Mouse (Mus musculus): ENCODE measurements around the gene Mmel1. TPM values are rescaled to one million over a fixed set of nuclear protein-coding genes. Genes with fewer than 3 reads are reported as not detected.

The Mmel1 gene
- total and polyA plus RNA-seq, 3 experiments, result 0.16 TPM; not detected in 2

DNA sequence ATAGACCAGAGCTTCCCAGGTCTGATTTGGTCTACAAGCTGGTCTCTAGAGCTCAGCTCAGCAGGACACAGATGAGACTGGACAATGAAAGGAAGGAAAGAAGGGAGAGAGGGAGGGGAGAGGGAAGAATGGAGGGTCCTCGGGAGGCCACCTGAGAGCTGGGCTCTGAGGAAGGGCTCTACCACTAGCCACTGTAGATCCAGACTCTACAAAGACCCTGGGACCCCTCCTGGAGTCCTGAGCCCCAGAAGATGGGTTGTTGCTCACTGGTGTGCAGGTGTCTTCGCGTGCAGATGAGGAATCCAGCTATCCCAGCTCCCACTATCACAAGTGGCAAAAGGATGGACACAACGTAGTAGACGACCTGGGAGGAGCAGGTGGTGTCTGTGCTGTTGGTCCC lies 53.5 kb downstream of the Mmel1 start:
- H3K9ac ChIP-seq (ENCODE audit: low read depth, low read length), result no peak overlapping the region
- H3K4me3 ChIP-seq, result no peak overlapping the region
- H3K27me3 ChIP-seq (ENCODE audit: control insufficient read depth, insufficient read depth, low read length), result no peaks in the 10 kb centered on the region
- H3K36me3 ChIP-seq (ENCODE audit: control insufficient read depth, insufficient read depth, low read length), result no peaks in the 10 kb centered on the region
- DNase-seq, result no peak
- TF ChIP-seq CTCF (IDR thresholded peaks at IDR 0.05), result no peak
- TF ChIP-seq EP300 (IDR thresholded peaks at IDR 0.05; ENCODE audit: insufficient read depth, low read depth, low read length), result no peak
- no peak for TF ChIP-seq POLR2A (IDR thresholded peaks at IDR 0.05; ENCODE audit: insufficient read depth, low read depth, low read length)
- 72% methylated on average over 5 of the region's 5 CpGs for WGBS
- intact Hi-C loops (cut with DNase I), result no loop called here
- peaks cover 4% of the 10 kb centered on the region for H3K4me1 ChIP-seq (ENCODE audit: control insufficient read depth, insufficient read depth, low read length)
- H3K79me2 ChIP-seq (replicated peaks; ENCODE audit: control insufficient read depth, insufficient read depth, low read length), result no peaks in the 10 kb centered on the region
- H3K27ac ChIP-seq, result no peak overlapping the region

- H3K4me1 ChIP-seq (ENCODE audit: control insufficient read depth, insufficient read depth, low read length), result peaks cover 12% of the 10 kb centered on the region
- WGBS, result 49% methylated on average over 4 of the region's 4 CpGs
- no peak for DNase-seq
- no peaks in the 10 kb centered on the region for H3K79me2 ChIP-seq (replicated peaks; ENCODE audit: control insufficient read depth, insufficient read depth, low read length)
- intact Hi-C loops (cut with DNase I), result no loop called here
- TF ChIP-seq CTCF (IDR thresholded peaks at IDR 0.05) (peak; percentile 71), EP300 (IDR thresholded peaks at IDR 0.05; ENCODE audit: insufficient read depth, low read depth, low read length) (no peak), POLR2A (IDR thresholded peaks at IDR 0.05; ENCODE audit: insufficient read depth, low read depth, low read length) (no peak)
- no peaks in the 10 kb centered on the region for H3K36me3 ChIP-seq (ENCODE audit: control insufficient read depth, insufficient read depth, low read length)
- H3K4me3 ChIP-seq, result no peak overlapping the region
- H3K9ac ChIP-seq (ENCODE audit: low read depth, low read length), result no peak overlapping the region
- no peaks in the 10 kb centered on the region for H3K27me3 ChIP-seq (ENCODE audit: control insufficient read depth, insufficient read depth, low read length)
- H3K27ac ChIP-seq, result no peak overlapping the region
Measured at GRCm38 (mm10) chr4:154925413-154925812, 56.0 kb downstream of the Mmel1 start.

- no peaks in the 10 kb centered on the region for H3K36me3 ChIP-seq (ENCODE audit: control insufficient read depth, insufficient read depth, low read length)
- H3K9ac ChIP-seq (ENCODE audit: low read depth, low read length), result peak overlapping the region; percentile 47
- DNase-seq, result peak in 1 of 2 experiments; percentile 14
- 56% methylated on average over 9 of the region's 9 CpGs for WGBS
- intact Hi-C loops (cut with DNase I), result no loop called here
- no peak for TF ChIP-seq POLR2A (IDR thresholded peaks at IDR 0.05; ENCODE audit: insufficient read depth, low read depth, low read length)
- TF ChIP-seq EP300 (IDR thresholded peaks at IDR 0.05; ENCODE audit: insufficient read depth, low read depth, low read length), result no peak
- no peak for TF ChIP-seq CTCF (IDR thresholded peaks at IDR 0.05)
- peaks cover 12% of the 10 kb centered on the region for H3K4me1 ChIP-seq (ENCODE audit: control insufficient read depth, insufficient read depth, low read length)
- H3K79me2 ChIP-seq (replicated peaks; ENCODE audit: control insufficient read depth, insufficient read depth, low read length), result no peaks in the 10 kb centered on the region
- H3K27ac ChIP-seq, result peak overlapping the region; percentile 93
- no peaks in the 10 kb centered on the region for H3K27me3 ChIP-seq (ENCODE audit: control insufficient read depth, insufficient read depth, low read length)
- peak overlapping the region; percentile 59 for H3K4me3 ChIP-seq
Measured at GRCm38 (mm10) chr4:154926969-154927898, 57.8 kb downstream of the Mmel1 start.

DNA sequence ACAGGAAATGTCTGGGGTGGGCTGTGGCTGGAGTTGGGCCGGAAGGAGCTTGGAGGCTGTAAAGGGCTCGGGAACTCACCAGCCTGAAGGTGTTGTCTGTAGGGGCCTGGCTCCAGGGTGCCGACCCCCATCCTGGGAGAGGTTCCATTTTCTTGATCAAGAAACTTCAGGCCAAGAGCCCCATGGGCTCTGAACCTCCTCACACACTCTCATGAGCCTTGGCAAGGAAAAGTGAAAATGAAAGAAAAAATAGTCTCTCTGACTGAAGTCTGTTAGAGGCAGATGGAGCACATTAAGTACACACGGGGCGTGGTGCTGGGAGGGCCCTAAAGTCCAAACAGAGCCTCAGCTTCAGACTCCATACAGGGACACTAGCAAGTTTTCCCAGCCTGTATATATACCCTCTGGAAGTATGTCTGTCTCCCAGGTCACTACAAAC lies 58.5 kb downstream of the Mmel1 start:
- no peaks in the 10 kb centered on the region for H3K36me3 ChIP-seq (ENCODE audit: control insufficient read depth, insufficient read depth, low read length)
- 24% methylated on average over 5 of the region's 5 CpGs for WGBS
- peak overlapping the region; percentile 50 for H3K9ac ChIP-seq (ENCODE audit: low read depth, low read length)
- no peaks in the 10 kb centered on the region for H3K27me3 ChIP-seq (ENCODE audit: control insufficient read depth, insufficient read depth, low read length)
- intact Hi-C loops (cut with DNase I), result no loop called here
- no peaks in the 10 kb centered on the region for H3K79me2 ChIP-seq (replicated peaks; ENCODE audit: control insufficient read depth, insufficient read depth, low read length)
- peaks cover 12% of the 10 kb centered on the region for H3K4me1 ChIP-seq (ENCODE audit: control insufficient read depth, insufficient read depth, low read length)
- H3K4me3 ChIP-seq, result peak overlapping the region; percentile 59
- TF ChIP-seq EP300 (IDR thresholded peaks at IDR 0.05; ENCODE audit: insufficient read depth, low read depth, low read length), result no peak
- 0 out of 2 replicates have a peak, but pooled peaks have one; percentile 22 for TF ChIP-seq POLR2A (IDR thresholded peaks at IDR 0.05; ENCODE audit: insufficient read depth, low read depth, low read length)
- peak overlapping the region; percentile 93 for H3K27ac ChIP-seq
- DNase-seq, result peak; percentile 71 to 77

GRCm38 (mm10) chr4:154928395-154929087 lies 59.2 kb downstream of the Mmel1 start, which contains the start of gene Tnfrsf14:
Gene Tnfrsf14, minus strand, starts transcription at chr4:154928563.
- peak within 1 kb of the TSS; percentile 50 for H3K9ac ChIP-seq (ENCODE audit: low read depth, low read length)
- no peaks in the 10 kb centered on the region for H3K27me3 ChIP-seq (ENCODE audit: control insufficient read depth, insufficient read depth, low read length)
- H3K79me2 ChIP-seq (replicated peaks; ENCODE audit: control insufficient read depth, insufficient read depth, low read length), result no peaks in the 10 kb centered on the region
- 37% methylated on average over 12 of the region's 12 CpGs for WGBS
- H3K4me1 ChIP-seq (ENCODE audit: control insufficient read depth, insufficient read depth, low read length), result peaks cover 12% of the 10 kb centered on the region
- H3K36me3 ChIP-seq (ENCODE audit: control insufficient read depth, insufficient read depth, low read length), result no peaks in the 10 kb centered on the region
- peak within 1 kb of the TSS; percentile 59 for H3K4me3 ChIP-seq
- intact Hi-C loops (cut with DNase I), result no loop called here
- DNase-seq, result no peak
- peak within 1 kb of the TSS; percentile 93 for H3K27ac ChIP-seq
- TF ChIP-seq EP300 (IDR thresholded peaks at IDR 0.05; ENCODE audit: insufficient read depth, low read depth, low read length) (no peak), CTCF (IDR thresholded peaks at IDR 0.05) (no peak), POLR2A (IDR thresholded peaks at IDR 0.05; ENCODE audit: insufficient read depth, low read depth, low read length) (no peak)

All from heart, adult 2 months (tissue).